Mouse (Mus musculus) heart, adult 9 months (tissue): ENCODE results near the gene Slc38a9.

ENCODE experiments used
- DNase-seq, 2 experiments: peaks; one replicate each; pipeline ENCODE4 v3.0.0; 2022; ENCODE audit warnings: low spot score in 2 of 2

Gene Slc38a9

GRCm38 (mm10) chr13:112745936-112746694 is 85.6 kb downstream of the Slc38a9 start:
- DNase-seq = no peak

- no peak for DNase-seq
These were observed 86.1 kb downstream of the Slc38a9 start for GRCm38 (mm10) chr13:112746695-112747055.

- DNase-seq = no peak
These were observed 87.4 kb downstream of the Slc38a9 start for GRCm38 (mm10) chr13:112747808-112748430.

GRCm38 (mm10) chr13:112748808-112749510 is 88.4 kb downstream of the Slc38a9 start:
- DNase-seq = no peak

GRCm38 (mm10) chr13:112749881-112750280 is 89.3 kb downstream of the Slc38a9 start:
- no peak for DNase-seq

- DNase-seq = peak; percentile 83 to 87
These were observed 91.1 kb downstream of the Slc38a9 start for GRCm38 (mm10) chr13:112751454-112752308.

- DNase-seq = no peak
These were observed 91.9 kb downstream of the Slc38a9 start for GRCm38 (mm10) chr13:112752309-112752975.

GRCm38 (mm10) chr13:112753522-112753921 is 93.0 kb downstream of the Slc38a9 start:
- DNase-seq = peak in 1 of 2 experiments; percentile 63

- DNase-seq = no peak
These were observed 94.3 kb downstream of the Slc38a9 start for GRCm38 (mm10) chr13:112754871-112755270.

- peak in 1 of 2 experiments; percentile 72 for DNase-seq
These were observed 95.0 kb downstream of the Slc38a9 start for GRCm38 (mm10) chr13:112755507-112756010.

- no peak for DNase-seq
These were observed 96.8 kb downstream of the Slc38a9 start for GRCm38 (mm10) chr13:112757395-112757794.

GRCm38 (mm10) chr13:112758546-112759090 is 98.1 kb downstream of the Slc38a9 start:
- no peak for DNase-seq

- DNase-seq = no peak
These were observed 98.8 kb downstream of the Slc38a9 start for GRCm38 (mm10) chr13:112759364-112759763.

GRCm38 (mm10) chr13:112759777-112760537 is 99.4 kb downstream of the Slc38a9 start:
- no peak for DNase-seq

- no peak for DNase-seq
These were observed 100.0 kb downstream of the Slc38a9 start for GRCm38 (mm10) chr13:112760538-112760881.

GRCm38 (mm10) chr13:112761787-112762186 is 101.2 kb downstream of the Slc38a9 start:
- DNase-seq = no peak

GRCm38 (mm10) chr13:112762548-112762947 is 102.0 kb downstream of the Slc38a9 start:
- no peak for DNase-seq

- peak in 1 of 2 experiments; percentile 50 for DNase-seq
These were observed 103.1 kb downstream of the Slc38a9 start for GRCm38 (mm10) chr13:112763531-112764091.

- peak; percentile 81 to 87 for DNase-seq
These were observed 104.0 kb downstream of the Slc38a9 start for GRCm38 (mm10) chr13:112764556-112764955.

GRCm38 (mm10) chr13:112765654-112766053 is 105.1 kb downstream of the Slc38a9 start:
- no peak for DNase-seq
